8 mouse cellular contexts compared by ENCODE assay signal in genomic region chr9:96889345-96890021, GRCm38 (mm10). TPM values are rescaled to one million over a fixed set of nuclear protein-coding genes. Genes with fewer than 3 reads are reported as not detected.
DNase-seq lines count a peak whose midpoint lies in the region; ATAC-seq and TF ChIP-seq lines count a peak whose summit lies in the region.

No protein-coding gene starts in this region.

- peak; percentile 88 for DNase-seq in forebrain, embryonic 14.5 days (ENCODE audit: low spot score)
- peak; percentile 65 for DNase-seq in heart, postnatal 25 days (ENCODE audit: low spot score)
- peak; percentile 74 to 92 for DNase-seq in layer of hippocampus, adult 2 months (ENCODE audit: low spot score in 2 of 2)
- peak; percentile 93 for DNase-seq in lung, embryonic 14.5 days
- peak; percentile 66 to 76 for DNase-seq in thymus, adult 18-20 months

- under 1% methylated on average over 66 of the region's 66 CpGs for WGBS in forebrain, embryonic 14.5 days
- under 1% methylated on average over 44 of the region's 66 CpGs for WGBS in lung, embryonic 14.5 days

- no peak for TF ChIP-seq POLR2A in ES-Bruce4 (IDR thresholded peaks at IDR 0.05; ENCODE audit: insufficient read depth, low read length)

- H3K27me3 ChIP-seq in ES-Bruce4 (ENCODE audit: control insufficient read depth, insufficient read depth, low read length, poor library complexity, severe bottlenecking) = 0 out of 2 replicates have a peak, but pooled peaks cover 2% of the 10 kb centered on the region
- H3K27me3 ChIP-seq in forebrain, embryonic 14.5 days (replicated peaks; ENCODE audit: control insufficient read depth, insufficient read depth, low read length) = no peaks in the 10 kb centered on the region; the same call in 1 of the 2 replicates
- peaks cover 18% of the 10 kb centered on the region for H3K27me3 ChIP-seq in lung, embryonic 14.5 days (ENCODE audit: insufficient read depth, low read length)

- H3K9me3 ChIP-seq in ES-Bruce4 (replicated peaks; ENCODE audit: control insufficient read depth, insufficient read depth, low read length, poor library complexity, severe bottlenecking) = no peaks in the 10 kb centered on the region
- H3K9me3 ChIP-seq in forebrain, embryonic 14.5 days (replicated peaks; ENCODE audit: control insufficient read depth, low read length) = no peaks in the 10 kb centered on the region; the same call in 1 of the 2 replicates
- H3K9me3 ChIP-seq in lung, embryonic 14.5 days (ENCODE audit: low read depth, low read length) = no peaks in the 10 kb centered on the region

- H3K9ac ChIP-seq in ES-Bruce4 (ENCODE audit: low read depth, poor library complexity, severe bottlenecking) = peak overlapping the region; percentile 82
- H3K9ac ChIP-seq in forebrain, embryonic 14.5 days (ENCODE audit: low read length) = peak overlapping the region; percentile 82
- peak overlapping the region; percentile 82 for H3K9ac ChIP-seq in lung, embryonic 14.5 days

- H3K4me2 ChIP-seq in forebrain, embryonic 14.5 days (ENCODE audit: low read length) = peak overlapping the region; percentile 93
- peak overlapping the region; percentile 94 for H3K4me2 ChIP-seq in lung, embryonic 14.5 days

- intact Hi-C loops in heart, postnatal 25 days (cut with DNase I) = loop anchor here (2.0 kb wide), 1 partner anchor 49 kb away; no protein-coding TSS in a partner anchor

- peak overlapping the region; percentile 96 for H3K4me3 ChIP-seq in ES-Bruce4 (ENCODE audit: low read depth, low read length)
- H3K4me3 ChIP-seq in forebrain, embryonic 14.5 days (ENCODE audit: low read depth, low read length) = peak overlapping the region; percentile 64
- H3K4me3 ChIP-seq in layer of hippocampus, adult 2 months = peak overlapping the region; percentile 86
- peak overlapping the region; percentile 63 for H3K4me3 ChIP-seq in lung, embryonic 14.5 days (ENCODE audit: low read depth, low read length)

- no peaks in the 10 kb centered on the region for H3K36me3 ChIP-seq in ES-Bruce4 (ENCODE audit: control insufficient read depth, insufficient read depth, low read length, poor library complexity, severe bottlenecking)
- H3K36me3 ChIP-seq in forebrain, embryonic 14.5 days (ENCODE audit: control insufficient read depth, insufficient read depth, low read length) = no peaks in the 10 kb centered on the region
- H3K36me3 ChIP-seq in lung, embryonic 14.5 days (ENCODE audit: insufficient read depth) = no peaks in the 10 kb centered on the region

- peaks cover 1% of the 10 kb centered on the region for H3K4me1 ChIP-seq in ES-Bruce4 (ENCODE audit: control insufficient read depth, insufficient read depth, low read length)
- H3K4me1 ChIP-seq in forebrain, embryonic 14.5 days (ENCODE audit: control insufficient read depth, insufficient read depth, low read length) = peaks cover 38% of the 10 kb centered on the region
- H3K4me1 ChIP-seq in lung, embryonic 14.5 days (ENCODE audit: insufficient read depth) = no peaks in the 10 kb centered on the region

- peak; percentile 39 for TF ChIP-seq CTCF in ES-Bruce4 (IDR thresholded peaks at IDR 0.05; ENCODE audit: low read depth, low read length)
- peak; percentile 89 for TF ChIP-seq CTCF in layer of hippocampus, adult 2 months (conservative IDR thresholded peaks at IDR 0.05)
- TF ChIP-seq CTCF in lung, embryonic 14.5 days (IDR thresholded peaks at IDR 0.05; ENCODE audit: low read depth) = peak; percentile 59

- TF ChIP-seq EP300 in ES-Bruce4 (IDR thresholded peaks at IDR 0.05; ENCODE audit: insufficient read depth, low read depth, low read length) = no peak

- H3K27ac ChIP-seq in ES-Bruce4 (ENCODE audit: insufficient read depth, low read length) = no peak overlapping the region
- H3K27ac ChIP-seq in forebrain, embryonic 14.5 days (ENCODE audit: low read depth, low read length) = peak overlapping the region; percentile 53; the same call in 1 of the 2 replicates
- peak overlapping the region; percentile 95 for H3K27ac ChIP-seq in layer of hippocampus, adult 2 months
- H3K27ac ChIP-seq in lung, embryonic 14.5 days (ENCODE audit: low read depth) = peak overlapping the region; percentile 42; the same call in 1 of the 2 replicates

- peak; percentile 65 for ATAC-seq in cerebellum, adult (ENCODE audit: insufficient number of reproducible peaks, low FRiP score, low TSS enrichment)
- peak; percentile 90 for ATAC-seq in forebrain, embryonic 14.5 days
- ATAC-seq in lung, embryonic 14.5 days (ENCODE audit: insufficient read depth) = peak; percentile 91
- peak; percentile 53 for ATAC-seq in neutrophil, adult 5-6 weeks (ENCODE audit: extremely low read depth, insufficient number of reproducible peaks, low FRiP score, poor library complexity, severe bottlenecking)

RNA-seq across cellular contexts. Expression of gene Pxylp1, which starts 3.0 kb away (rescaled TPM):
- polyA plus RNA-seq in ES-Bruce4 (2011; ENCODE audit: insufficient read depth, insufficient read length, low read depth, missing spikeins) = 7.1 and 7.2 TPM in 2 replicates
- 36.7 and 45.4 TPM in 2 replicates for polyA plus RNA-seq in forebrain, embryonic 14.5 days (2014; fragmentation: Nextera tagmentation; extraction: Ambion mirVana)
- 10 to 100 TPM; 17.4 to 24.9 TPM for total RNA-seq in heart, postnatal 25 days (2021)
- 10 to 100 TPM; 17.7 to 20.2 TPM for total RNA-seq in layer of hippocampus, adult 2 months (2021)
- 17.2 and 17.4 TPM in 2 replicates for polyA plus RNA-seq in lung, embryonic 14.5 days (2014; fragmentation: Nextera tagmentation; extraction: Ambion mirVana)
- 2.3 and 2.6 TPM in 2 replicates for total RNA-seq in neutrophil, adult 5-6 weeks (2017)

Comparison
In these comparisons a context has a peak if more than half of its experiments do, and no peak if none do; other contexts are left out.
1. CTCF ChIP-seq: peak in every context shown above with its lines; median percentile 89 in layer of hippocampus, adult 2 months; 59 in lung, embryonic 14.5 days; 39 in ES-Bruce4.